Mouse (Mus musculus) MEL (cell line): Measurements from ENCODE around the gene Scel. TPM values are rescaled to one million over a fixed set of nuclear protein-coding genes. Genes with fewer than 3 reads are reported as not detected.
A peak's percentile ranks its signal among the peaks of the same experiment; 100 is the strongest.

ENCODE experiments used
- DNase-seq: peaks from one replicate; pipeline ENCODE4 v3.0.0; 2011; ENCODE audit warnings: low read depth, low spot score
- H3K27ac ChIP-seq: 2 replicates; pipeline ENCODE4 v1.5.1; 2012; ENCODE audit warnings: low read depth, mild to moderate bottlenecking, control low read depth, low read length, moderate library complexity; ENCODE audit not compliant: control insufficient read depth
- H3K27me3 ChIP-seq, 2 experiments: fragments of 150-350 bp in 1 of 2; sonication (generic) in 1 of 2; 2 replicates each; pipeline ENCODE4 v1.6.1; 2012; ENCODE audit warnings: low read length in 2 of 2, mild to moderate bottlenecking in 2 of 2, improper control_type of control experiment in 1 of 2, moderate library complexity in 1 of 2; ENCODE audit not compliant: insufficient read depth in 2 of 2, control insufficient read depth in 1 of 2
- H3K36me3 ChIP-seq, 2 experiments: 2 replicates each; pipeline ENCODE4 v1.6.1; 2012 to 2014; ENCODE audit warnings: low read length in 2 of 2, improper control_type of control experiment in 1 of 2, inconsistent platforms in 1 of 2, mild to moderate bottlenecking in 1 of 2; ENCODE audit not compliant: insufficient read depth in 2 of 2, control insufficient read depth in 1 of 2
- H3K4me1 ChIP-seq, 2 experiments: fragments of 150-350 bp in 1 of 2; sonication (generic) in 1 of 2; 2 replicates each; pipeline ENCODE4 v1.6.1; 2012; ENCODE audit warnings: low read length in 2 of 2, improper control_type of control experiment in 1 of 2, mild to moderate bottlenecking in 1 of 2; ENCODE audit not compliant: insufficient read depth in 2 of 2, control insufficient read depth in 1 of 2
- H3K4me3 ChIP-seq, 2 experiments: fragments of 150-350 bp in 1 of 2; sonication (generic) in 1 of 2; 2 replicates each; pipeline ENCODE4 v1.5.1; 2012; ENCODE audit warnings: low read depth in 2 of 2, low read length in 2 of 2, mild to moderate bottlenecking in 2 of 2, moderate library complexity in 2 of 2, control low read depth in 1 of 2, improper control_type of control experiment in 1 of 2; ENCODE audit not compliant: control insufficient read depth in 1 of 2, insufficient read depth in 1 of 2
- H3K79me2 ChIP-seq: 2 replicates; pipeline ENCODE4 v1.6.1; 2012; ENCODE audit warnings: mild to moderate bottlenecking, low read length, moderate library complexity; ENCODE audit not compliant: control insufficient read depth, poor library complexity, insufficient read depth
- H3K9ac ChIP-seq: 2 replicates; pipeline ENCODE4 v1.6.1; 2012; ENCODE audit warnings: low read depth, mild to moderate bottlenecking, control low read depth, low read length, moderate library complexity; ENCODE audit not compliant: control insufficient read depth, poor library complexity, severe bottlenecking
- H3K9me3 ChIP-seq: fragments of 150-350 bp; sonication (generic); replicated peaks from 2 replicates; pipeline ENCODE4 v1.6.1; 2012; ENCODE audit warnings: mild to moderate bottlenecking, low read length, improper control_type of control experiment, moderate library complexity; ENCODE audit not compliant: insufficient read depth
- BHLHE40 ChIP-seq: IDR thresholded peaks from 2 replicates; pipeline ENCODE4 v1.6.1; 2012; ENCODE audit warnings: low read depth, mild to moderate bottlenecking, inconsistent platforms, low read length, improper control_type of control experiment, borderline replicate concordance
- CHD2 ChIP-seq: IDR thresholded peaks from 2 replicates; pipeline ENCODE4 v1.6.1; 2011; ENCODE audit warnings: low read length, improper control_type of control experiment
- CTCF ChIP-seq, 3 experiments: IDR thresholded peaks in 2 of 3; conservative IDR thresholded peaks in 1 of 3; 2 replicates each; pipeline ENCODE4 v1.5.1; 2011 to 2012; ENCODE audit warnings: low read length in 3 of 3, low read depth in 2 of 3, mild to moderate bottlenecking in 2 of 3, improper control_type of control experiment in 1 of 3, inconsistent platforms in 1 of 3, mixed read lengths in 1 of 3, moderate library complexity in 1 of 3; ENCODE audit not compliant: control insufficient read depth in 1 of 3, insufficient read depth in 1 of 3, poor library complexity in 1 of 3, severe bottlenecking in 1 of 3
- EP300 ChIP-seq, 2 experiments: IDR thresholded peaks; 2 replicates each; pipeline ENCODE4 v1.6.1; 2011; ENCODE audit warnings: improper control_type of control experiment in 2 of 2, low read length in 2 of 2, low read depth in 1 of 2, mild to moderate bottlenecking in 1 of 2
- JUND ChIP-seq: IDR thresholded peaks from 2 replicates; pipeline ENCODE4 v1.6.1; 2011; ENCODE audit warnings: low read depth, mild to moderate bottlenecking, improper control_type of control experiment, low read length
- MAX ChIP-seq: IDR thresholded peaks from 2 replicates; pipeline ENCODE4 v1.6.1; 2011; ENCODE audit warnings: low read length, improper control_type of control experiment
- MEF2A ChIP-seq: IDR thresholded peaks from 2 replicates; pipeline ENCODE4 v1.6.1; 2014; ENCODE audit warnings: low read depth, mild to moderate bottlenecking, inconsistent platforms, low read length, improper control_type of control experiment; ENCODE audit not compliant: poor library complexity, insufficient replicate concordance, severe bottlenecking; ENCODE audit errors: extremely low read depth
- MYC ChIP-seq: IDR thresholded peaks from 2 replicates; pipeline ENCODE4 v1.6.1; 2011; ENCODE audit warnings: low read depth, mild to moderate bottlenecking, low read length, improper control_type of control experiment, moderate library complexity
- POLR2A ChIP-seq, 2 experiments: IDR thresholded peaks; 2 replicates each; pipeline ENCODE4 v1.6.1; 2011 to 2012; ENCODE audit warnings: low read length in 2 of 2, mild to moderate bottlenecking in 2 of 2, control low read depth in 1 of 2, improper control_type of control experiment in 1 of 2, low read depth in 1 of 2, moderate library complexity in 1 of 2; ENCODE audit not compliant: control insufficient read depth in 1 of 2, insufficient read depth in 1 of 2, poor library complexity in 1 of 2
- RCOR1 ChIP-seq: IDR thresholded peaks from 2 replicates; pipeline ENCODE4 v1.6.1; 2012; ENCODE audit warnings: low read depth, mild to moderate bottlenecking, inconsistent platforms, low read length, improper control_type of control experiment
- SIN3A ChIP-seq: IDR thresholded peaks from 2 replicates; pipeline ENCODE4 v1.6.1; 2012; ENCODE audit warnings: low read length, improper control_type of control experiment, inconsistent platforms
- SMC3 ChIP-seq: IDR thresholded peaks from 2 replicates; pipeline ENCODE4 v1.6.1; 2011; ENCODE audit warnings: low read depth, low read length, improper control_type of control experiment
- TCF12 ChIP-seq: IDR thresholded peaks from 2 replicates; pipeline ENCODE4 v1.6.1; 2014; ENCODE audit warnings: low read depth, mild to moderate bottlenecking, inconsistent platforms, low read length, improper control_type of control experiment, moderate library complexity
- USF1 ChIP-seq: IDR thresholded peaks from 2 replicates; pipeline ENCODE4 v1.6.1; 2014; ENCODE audit warnings: low read depth, mild to moderate bottlenecking, inconsistent platforms, low read length, improper control_type of control experiment, moderate library complexity
- USF2 ChIP-seq, 2 experiments: IDR thresholded peaks; 2 replicates each; pipeline ENCODE4 v1.6.1; 2011 to 2012; ENCODE audit warnings: improper control_type of control experiment in 2 of 2, low read length in 2 of 2, borderline replicate concordance in 1 of 2, inconsistent platforms in 1 of 2, low read depth in 1 of 2, mild to moderate bottlenecking in 1 of 2; ENCODE audit not compliant: insufficient read depth in 1 of 2
- ZC3H11A ChIP-seq: IDR thresholded peaks from 2 replicates; pipeline ENCODE4 v1.6.1; 2012; ENCODE audit warnings: low read depth, mild to moderate bottlenecking, inconsistent platforms, low read length, improper control_type of control experiment
- ZKSCAN1 ChIP-seq: IDR thresholded peaks from 2 replicates; pipeline ENCODE4 v1.6.1; 2012; ENCODE audit warnings: low read depth, mild to moderate bottlenecking, inconsistent platforms, low read length, improper control_type of control experiment, moderate library complexity
- ZMIZ1 ChIP-seq: IDR thresholded peaks from 2 replicates; pipeline ENCODE4 v1.6.1; 2012; ENCODE audit warnings: low read depth, mild to moderate bottlenecking, inconsistent platforms, low read length, improper control_type of control experiment, moderate library complexity
- ZNF384 ChIP-seq: IDR thresholded peaks from 2 replicates; pipeline ENCODE4 v1.6.1; 2012; ENCODE audit warnings: low read depth, mild to moderate bottlenecking, inconsistent platforms, low read length, improper control_type of control experiment
- polyA plus RNA-seq, 2 experiments: library from polyadenylated mRNA; stranded (reverse) in 1 of 2; unstranded in 1 of 2; fragments of >175 nt in 1 of 2; fragments of >200 nt in 1 of 2; gene quantifications; 2 replicates each; pipeline versions ENCODE4 v1.2.1 to v1.2.4; 2012; ENCODE audit warnings: low replicate concordance in 2 of 2, low read depth in 1 of 2; ENCODE audit not compliant: insufficient read length in 2 of 2, insufficient read depth in 1 of 2, missing spikeins in 1 of 2
- total RNA-seq: library from RNA; depleted of rRNA; stranded (reverse); fragments of 300-350 nt; gene quantifications from 2 replicates; pipeline ENCODE4 v1.2.3, GENCODE M21; 2012

Scel gene
- total and polyA plus RNA-seq, 3 experiments, result not detected

DNA sequence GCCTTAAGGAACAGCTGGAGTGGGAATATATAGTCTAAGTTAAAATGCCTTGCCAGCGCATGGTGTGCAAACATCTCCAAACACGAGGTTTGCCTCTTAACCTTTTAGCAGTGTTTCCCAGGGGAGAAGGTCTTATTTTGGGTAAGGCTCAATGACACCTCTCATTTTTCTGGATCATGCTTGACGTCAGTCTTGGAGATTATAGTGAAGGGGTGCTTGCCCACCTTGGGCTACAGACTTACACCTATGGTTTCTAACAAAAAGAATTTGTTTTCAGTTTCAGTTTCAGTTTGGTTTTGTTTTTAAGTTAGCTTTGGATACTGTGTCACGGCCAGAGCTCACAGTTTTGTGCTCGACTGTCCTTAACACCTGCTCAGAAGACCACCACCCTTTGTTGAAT is 140.7 kb downstream of the Scel start:
- H3K27me3 ChIP-seq, result no peaks in the 10 kb centered on the region
- H3K27ac ChIP-seq, result no peak overlapping the region
- DNase-seq, result no peak
- H3K4me1 ChIP-seq, result no peaks in the 10 kb centered on the region
- no peak for TF ChIP-seq ZC3H11A
- TF ChIP-seq ZKSCAN1, result no peak
- TF ChIP-seq POLR2A (IDR thresholded peaks at IDR 0.05; ENCODE audit: control insufficient read depth in 1 of 2, insufficient read depth in 1 of 2, low read depth in 1 of 2, low read length in 2 of 2, poor library complexity in 1 of 2), result no peak
- no peak for TF ChIP-seq USF2 (IDR thresholded peaks at IDR 0.05; ENCODE audit: borderline replicate concordance in 1 of 2, insufficient read depth in 1 of 2, low read depth in 1 of 2, low read length in 2 of 2)
- no peak for TF ChIP-seq EP300 (IDR thresholded peaks at IDR 0.05; ENCODE audit: low read depth in 1 of 2, low read length in 2 of 2)
- no peak for TF ChIP-seq RCOR1
- TF ChIP-seq MAX, result no peak
- TF ChIP-seq, all 39 proteins: peak for 0
- Histone ChIP-seq H3K79me2 (no peaks in the 10 kb centered on the region), H3K4me3 (peak overlapping the region; percentile 22 to 31; a peak in 3 of 4 replicates), H3K36me3 (no peaks in the 10 kb centered on the region), H3K9me3 (no peaks in the 10 kb centered on the region), H3K9ac (no peak overlapping the region)

DNA sequence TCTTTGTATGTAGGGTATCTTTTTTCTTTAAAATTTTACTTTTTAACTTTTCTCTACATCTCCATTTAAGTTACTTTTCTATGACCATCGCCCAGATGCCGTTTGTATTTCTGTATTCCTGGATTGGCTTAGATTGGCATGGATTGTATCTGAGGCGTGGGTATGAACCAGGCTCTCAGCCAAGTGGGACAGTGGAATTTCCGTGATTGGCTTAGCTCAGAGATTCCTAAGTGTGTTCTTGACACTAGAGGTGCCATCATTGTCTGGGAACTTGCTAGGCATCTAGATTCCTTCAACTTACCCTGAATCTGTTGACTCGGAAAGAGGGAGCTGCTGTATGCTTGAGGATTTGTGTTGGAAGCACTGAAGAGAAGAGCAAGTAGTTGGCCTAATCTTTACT is 142.3 kb downstream of the Scel start:
- no peak overlapping the region for H3K4me3 ChIP-seq
- H3K36me3 ChIP-seq, result no peaks in the 10 kb centered on the region
- H3K27ac ChIP-seq, result no peak overlapping the region
- DNase-seq, result no peak
- H3K79me2 ChIP-seq, result no peaks in the 10 kb centered on the region
- TF ChIP-seq USF1, result no peak
- no peak for TF ChIP-seq ZNF384
- TF ChIP-seq BHLHE40, result no peak
- no peak for TF ChIP-seq SMC3
- TF ChIP-seq MYC, result no peak
- TF ChIP-seq ZMIZ1, result no peak
- no peak for TF ChIP-seq MEF2A
- TF ChIP-seq ZKSCAN1, result no peak
- no peak for TF ChIP-seq CTCF (IDR thresholded peaks at IDR 0.05 in 2 of 3, conservative IDR thresholded peaks at IDR 0.05 in 1 of 3; ENCODE audit: control insufficient read depth in 1 of 3, insufficient read depth in 1 of 3, low read depth in 2 of 3, low read length in 3 of 3, poor library complexity in 1 of 3, severe bottlenecking in 1 of 3)
- no peak for TF ChIP-seq JUND
- TF ChIP-seq CHD2, result no peak
- no peak for TF ChIP-seq TCF12
- no peak for TF ChIP-seq SIN3A
- no peaks in the 10 kb centered on the region for H3K27me3 ChIP-seq
- no peak overlapping the region for H3K9ac ChIP-seq
- H3K9me3 ChIP-seq, result no peaks in the 10 kb centered on the region
- H3K4me1 ChIP-seq, result no peaks in the 10 kb centered on the region
